Mouse (Mus musculus) thymus, postnatal 10 days (tissue): ENCODE data around the gene Alg2.

ENCODE experiments used
- DNase-seq, 2 experiments: peaks; one replicate each; pipeline ENCODE4 v3.0.0; 2021; ENCODE audit warnings: low spot score in 2 of 2

Alg2 gene

GRCm38 (mm10) chr4:47449586-47450522 lies 24.3 kb downstream of the Alg2 start:
- DNase-seq, result no peak

- DNase-seq, result no peak
Observed at GRCm38 (mm10) chr4:47449116-47449515, 25.0 kb downstream of the Alg2 start.

GRCm38 (mm10) chr4:47448526-47448925 lies 25.6 kb downstream of the Alg2 start:
- DNase-seq, result no peak

GRCm38 (mm10) chr4:47440951-47441350 lies 33.2 kb downstream of the Alg2 start:
- no peak for DNase-seq

- no peak for DNase-seq
Observed at GRCm38 (mm10) chr4:47438956-47439355, 35.2 kb downstream of the Alg2 start.

GRCm38 (mm10) chr4:47437365-47438340 lies 36.5 kb downstream of the Alg2 start:
- DNase-seq, result peak; percentile 63 to 81

- no peak for DNase-seq
Observed at GRCm38 (mm10) chr4:47435566-47436360, 38.4 kb downstream of the Alg2 start.

- no peak for DNase-seq
Observed at GRCm38 (mm10) chr4:47435131-47435530, 39.0 kb downstream of the Alg2 start.

GRCm38 (mm10) chr4:47432766-47433165 lies 41.4 kb downstream of the Alg2 start:
- DNase-seq, result no peak

GRCm38 (mm10) chr4:47431081-47431480 lies 43.1 kb downstream of the Alg2 start:
- no peak for DNase-seq

- DNase-seq, result no peak
Observed at GRCm38 (mm10) chr4:47430557-47430956, 43.6 kb downstream of the Alg2 start.

- no peak for DNase-seq
Observed at GRCm38 (mm10) chr4:47427606-47428005, 46.5 kb downstream of the Alg2 start.

GRCm38 (mm10) chr4:47425247-47425830 lies 48.8 kb downstream of the Alg2 start:
- peak; percentile 54 to 63 for DNase-seq

- no peak for DNase-seq
Observed at GRCm38 (mm10) chr4:47424376-47424775, 49.8 kb downstream of the Alg2 start.

GRCm38 (mm10) chr4:47422946-47423345 lies 51.2 kb downstream of the Alg2 start:
- no peak for DNase-seq

- no peak for DNase-seq
Observed at GRCm38 (mm10) chr4:47422194-47422593, 51.9 kb downstream of the Alg2 start.

- no peak for DNase-seq
Observed at GRCm38 (mm10) chr4:47420191-47420590, 53.9 kb downstream of the Alg2 start.

GRCm38 (mm10) chr4:47419268-47419973 lies 54.7 kb downstream of the Alg2 start:
- DNase-seq, result no peak

- no peak for DNase-seq
Observed at GRCm38 (mm10) chr4:47417871-47418270, 56.3 kb downstream of the Alg2 start.
